Mouse (Mus musculus) c-Kit-positive CD71-positive TER-119-negative erythroid progenitor cells, embryonic 14.5 days (primary cell): ENCODE results near the gene Prr29.
"Not testable (repeated sequence)": the region's sequence is repeated elsewhere in the genome, so short reads cannot be mapped to it uniquely, and the experiment has no call there.

Experiments used
- DNase-seq: peaks from one replicate; pipeline ENCODE4 v3.0.0-alpha.2; 2013; ENCODE audit warnings: low read depth

Prr29 gene

GRCm38 (mm10) chr11:106355382-106356128 lies 9.7 kb upstream of the Prr29 start:
- DNase-seq: no peak

GRCm38 (mm10) chr11:106359350-106359749 lies 5.9 kb upstream of the Prr29 start:
- DNase-seq: no peak

GRCm38 (mm10) chr11:106364712-106365111 lies 560 bp upstream of the Prr29 start:
- no peak for DNase-seq

- DNase-seq: peak; percentile 46
Observed at GRCm38 (mm10) chr11:106366316-106366715, 1.0 kb downstream of the Prr29 start.

GRCm38 (mm10) chr11:106373998-106374397 lies 8.7 kb downstream of the Prr29 start:
- no peak for DNase-seq

GRCm38 (mm10) chr11:106374559-106374958 lies 9.3 kb downstream of the Prr29 start:
- no peak for DNase-seq

- no peak for DNase-seq
Observed at GRCm38 (mm10) chr11:106374979-106375378, 9.7 kb downstream of the Prr29 start.

GRCm38 (mm10) chr11:106381011-106381410 lies 15.7 kb downstream of the Prr29 start:
- no peak for DNase-seq

- DNase-seq: no peak
Observed at GRCm38 (mm10) chr11:106381883-106382282, 16.6 kb downstream of the Prr29 start.

GRCm38 (mm10) chr11:106382424-106382823 lies 17.2 kb downstream of the Prr29 start:
- DNase-seq: no peak

GRCm38 (mm10) chr11:106383051-106383790 lies 17.9 kb downstream of the Prr29 start:
- no peak for DNase-seq

- no peak for DNase-seq
Observed at GRCm38 (mm10) chr11:106386409-106386808, 21.1 kb downstream of the Prr29 start.

- no peak for DNase-seq
Observed at GRCm38 (mm10) chr11:106387020-106387419, 21.7 kb downstream of the Prr29 start.

GRCm38 (mm10) chr11:106387791-106388216 lies 22.5 kb downstream of the Prr29 start, which contains the start of gene Icam2:
TSS of gene Icam2 (minus strand) at chr11:106388075.
- DNase-seq: no peak

- DNase-seq: no peak
Observed at GRCm38 (mm10) chr11:106389611-106390010, 24.3 kb downstream of the Prr29 start.

GRCm38 (mm10) chr11:106390757-106391156 lies 25.5 kb downstream of the Prr29 start:
- no peak for DNase-seq

GRCm38 (mm10) chr11:106391546-106392188 lies 26.4 kb downstream of the Prr29 start:
- peak; percentile 71 for DNase-seq

- DNase-seq: peak; percentile 50
Observed at GRCm38 (mm10) chr11:106392597-106393330, 27.5 kb downstream of the Prr29 start.

- DNase-seq: no peak
Observed at GRCm38 (mm10) chr11:106393331-106393616, 28.0 kb downstream of the Prr29 start.

GRCm38 (mm10) chr11:106394055-106394454 lies 28.8 kb downstream of the Prr29 start:
- not testable (repeated sequence) for DNase-seq

- DNase-seq: no peak
Observed at GRCm38 (mm10) chr11:106397656-106398055, 32.4 kb downstream of the Prr29 start.

GRCm38 (mm10) chr11:106398481-106398880 lies 33.2 kb downstream of the Prr29 start:
- no peak for DNase-seq
